Mouse (Mus musculus) splenic B cell, adult 2 months (primary cell): Measurements from ENCODE around the gene Osbpl3.

Source experiments
- DNase-seq: peaks from one replicate; pipeline ENCODE4 v3.0.0-alpha.2; 2011; ENCODE audit warnings: low read depth, low spot score
- H3K27me3 ChIP-seq: 2 replicates; pipeline ENCODE4 v1.6.1; 2012; ENCODE audit warnings: mild to moderate bottlenecking, low read length, moderate library complexity, mixed read lengths; ENCODE audit not compliant: control insufficient read depth, poor library complexity, insufficient read depth, severe bottlenecking
- H3K36me3 ChIP-seq: 2 replicates; pipeline ENCODE4 v1.6.1; 2012; ENCODE audit warnings: mild to moderate bottlenecking, low read length, moderate library complexity, mixed read lengths; ENCODE audit not compliant: control insufficient read depth, poor library complexity, insufficient read depth, severe bottlenecking

Gene Osbpl3

DNA sequence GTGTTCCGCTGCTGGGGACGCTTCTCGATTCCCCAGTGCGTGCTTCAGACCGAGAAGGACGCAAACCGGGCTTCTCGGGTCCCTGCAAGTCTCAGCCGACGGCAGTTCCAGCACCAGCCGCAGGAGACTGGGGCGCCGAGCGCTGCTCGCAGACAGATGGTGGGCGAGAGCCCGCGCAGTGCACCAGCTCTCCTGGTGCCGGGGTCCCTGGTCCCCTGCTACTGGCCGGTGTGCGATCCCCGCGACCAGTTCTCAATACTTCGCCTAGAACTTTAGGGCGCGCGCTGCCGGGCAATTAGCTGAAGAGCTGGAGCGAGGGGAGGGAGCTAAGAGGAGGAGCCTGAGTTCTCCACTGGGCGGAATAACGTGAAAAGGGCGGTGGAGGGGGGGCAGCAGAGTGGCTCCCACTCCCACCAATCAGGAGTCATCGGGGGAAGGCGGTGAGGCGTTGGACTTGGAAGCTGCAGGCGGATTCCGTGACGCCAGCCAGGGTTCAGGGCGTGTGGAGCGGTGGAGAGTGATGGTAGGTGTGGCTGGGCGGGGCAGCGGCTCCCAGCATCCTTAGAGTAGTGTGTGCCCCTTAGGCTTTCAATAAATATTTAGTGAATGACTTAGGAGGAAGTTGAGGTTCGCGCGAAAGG, at the start of gene Osbpl3:
TSS of gene Osbpl3 (minus strand) at position 373 of the 641 bp plus-strand sequence.
- peak; percentile 45 for DNase-seq
- Histone ChIP-seq H3K27me3 (no peaks in the 10 kb centered on the region), H3K36me3 (no peaks in the 10 kb centered on the region)

DNA sequence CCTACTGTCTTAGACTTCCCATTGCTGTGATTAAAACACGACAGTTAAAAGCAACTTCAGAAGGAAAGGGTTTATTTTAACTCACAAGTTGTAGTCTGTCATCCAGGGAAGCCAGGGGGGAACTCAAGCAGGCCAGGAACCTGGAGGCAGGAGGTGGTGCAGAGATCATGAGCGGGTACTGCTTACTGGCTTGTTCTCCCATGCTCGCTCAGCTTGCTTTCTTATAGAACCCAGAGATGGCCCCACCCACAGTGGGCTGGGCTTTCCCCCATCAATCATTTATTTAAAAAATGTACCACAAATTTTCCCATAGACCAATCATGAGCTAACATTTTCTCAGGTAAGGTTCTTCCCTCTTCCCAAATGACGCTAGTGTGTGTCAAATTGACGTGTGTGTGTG, 49.5 kb upstream of the Osbpl3 start:
- DNase-seq, result no peak
- Histone ChIP-seq H3K27me3 (no peaks in the 10 kb centered on the region), H3K36me3 (no peaks in the 10 kb centered on the region)

- Histone ChIP-seq H3K27me3 (no peaks in the 10 kb centered on the region), H3K36me3 (no peaks in the 10 kb centered on the region)
- no peak for DNase-seq
These were observed 48.7 kb upstream of the Osbpl3 start for GRCm38 (mm10) chr6:50504711-50505110.

GRCm38 (mm10) chr6:50503779-50504178, 47.8 kb upstream of the Osbpl3 start:
- H3K27me3 ChIP-seq, result no peaks in the 10 kb centered on the region
- H3K36me3 ChIP-seq, result no peaks in the 10 kb centered on the region
- no peak for DNase-seq

DNA sequence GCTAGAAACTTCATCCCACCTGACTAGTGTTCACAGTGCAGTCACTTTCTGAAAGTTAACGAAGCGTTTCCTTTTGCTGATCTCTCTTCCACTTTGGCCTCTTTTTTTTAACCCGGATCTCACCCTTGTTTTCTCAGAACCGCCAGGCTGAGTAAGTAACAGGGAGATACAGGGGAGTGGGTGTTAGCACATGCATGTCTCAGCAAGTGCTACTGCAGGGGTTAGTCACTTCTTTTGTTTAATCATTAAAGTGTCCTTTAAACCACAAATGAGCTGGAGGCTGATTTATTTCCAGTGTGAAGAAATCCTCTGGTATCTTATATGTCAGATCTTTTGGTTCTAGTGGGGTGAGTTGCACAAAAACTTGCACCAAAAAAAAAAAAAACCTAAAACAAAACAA, 47.0 kb upstream of the Osbpl3 start:
- no peaks in the 10 kb centered on the region for H3K36me3 ChIP-seq
- no peaks in the 10 kb centered on the region for H3K27me3 ChIP-seq
- DNase-seq, result no peak

GRCm38 (mm10) chr6:50498346-50498745, 42.3 kb upstream of the Osbpl3 start:
- Histone ChIP-seq H3K36me3 (no peaks in the 10 kb centered on the region), H3K27me3 (no peaks in the 10 kb centered on the region)
- no peak for DNase-seq

GRCm38 (mm10) chr6:50490519-50490918, 34.5 kb upstream of the Osbpl3 start:
- no peak for DNase-seq
- Histone ChIP-seq H3K27me3 (no peaks in the 10 kb centered on the region), H3K36me3 (no peaks in the 10 kb centered on the region)

DNA sequence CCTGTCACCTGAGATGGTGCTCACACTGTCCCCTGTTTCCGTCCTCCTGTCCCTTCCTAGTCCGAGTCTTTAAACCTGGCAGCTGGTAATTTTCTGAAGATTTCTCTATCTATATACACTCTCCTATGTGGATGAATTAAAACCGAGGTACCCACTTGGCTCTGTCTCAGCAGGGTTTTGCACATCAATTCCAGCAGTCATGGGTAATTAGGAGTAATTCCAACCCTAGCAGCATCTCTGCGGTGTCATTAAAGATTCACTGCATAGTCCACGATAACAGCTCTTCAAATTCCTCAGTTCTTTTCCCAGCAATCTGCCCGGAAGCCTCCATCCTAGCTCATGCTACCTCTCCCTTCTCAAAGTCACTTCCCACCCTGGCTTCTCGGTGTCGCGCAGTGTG, 33.4 kb upstream of the Osbpl3 start:
- Histone ChIP-seq H3K36me3 (no peaks in the 10 kb centered on the region), H3K27me3 (no peaks in the 10 kb centered on the region)
- DNase-seq, result no peak

DNA sequence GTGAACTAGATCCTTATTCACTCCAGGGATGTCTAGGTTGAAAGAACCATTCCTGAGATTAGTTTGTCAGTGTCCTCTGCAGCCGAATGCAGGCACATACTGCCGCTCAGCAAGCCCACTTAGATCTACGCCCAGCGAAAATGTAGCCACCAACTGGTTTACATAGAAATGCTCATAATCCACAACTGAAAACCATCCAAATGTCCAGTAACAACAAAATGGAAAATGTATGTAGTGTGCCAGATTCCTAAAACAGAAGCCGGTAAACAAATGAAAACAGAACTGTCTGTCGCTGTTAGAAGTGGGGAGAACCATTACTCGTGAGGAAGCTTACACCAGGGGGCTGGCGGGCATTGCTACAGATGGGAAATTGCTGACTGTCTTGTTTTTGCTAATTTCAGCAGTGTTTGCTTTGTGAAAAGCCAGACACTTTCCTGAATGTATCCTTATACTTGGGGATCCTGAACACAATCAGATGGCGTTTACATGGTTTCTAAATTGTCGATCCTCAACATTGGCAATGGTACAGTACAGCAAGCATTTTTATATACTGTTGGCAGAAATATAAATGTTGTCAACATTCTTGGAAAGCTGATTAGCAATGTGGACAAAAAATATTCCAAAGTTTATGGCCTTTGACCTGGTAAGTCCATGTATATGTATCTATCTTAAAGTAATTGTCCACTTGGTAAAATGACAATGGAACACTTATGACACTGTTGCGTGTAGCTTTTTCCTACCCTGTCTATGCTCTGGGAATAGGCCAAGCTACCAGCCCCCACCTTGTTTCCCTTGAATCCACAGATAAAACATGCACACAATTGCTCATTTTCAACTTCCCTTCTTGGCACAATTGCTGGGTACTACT, 30.3 kb upstream of the Osbpl3 start:
- DNase-seq, result no peak
- no peaks in the 10 kb centered on the region for H3K36me3 ChIP-seq
- H3K27me3 ChIP-seq, result no peaks in the 10 kb centered on the region; the same call in 1 of the 2 replicates

- Histone ChIP-seq H3K27me3 (no peaks in the 10 kb centered on the region; the same call in 1 of the 2 replicates), H3K36me3 (no peaks in the 10 kb centered on the region)
- no peak for DNase-seq
These were observed 27.4 kb upstream of the Osbpl3 start for GRCm38 (mm10) chr6:50483426-50483825.

DNA sequence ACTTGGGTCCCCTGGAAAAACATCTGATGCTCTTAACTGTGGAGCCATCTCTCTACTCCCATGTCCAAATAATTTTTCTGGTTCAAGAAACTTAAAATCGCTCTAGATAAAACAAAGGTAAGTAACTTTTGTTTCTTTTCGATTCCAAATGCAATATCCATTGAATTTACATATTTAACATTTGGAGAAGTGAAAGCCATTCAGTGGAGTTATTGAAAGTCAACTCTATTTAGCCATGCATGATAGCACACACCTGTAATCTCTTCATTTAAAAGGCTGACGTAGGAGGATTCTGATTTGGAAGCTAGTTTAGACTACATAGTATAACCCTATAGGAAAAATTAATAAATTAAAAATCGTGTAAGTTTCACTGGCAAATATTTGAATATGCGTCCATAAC, 25.5 kb upstream of the Osbpl3 start:
- no peaks in the 10 kb centered on the region for H3K36me3 ChIP-seq
- H3K27me3 ChIP-seq, result no peaks in the 10 kb centered on the region; the same call in 1 of the 2 replicates
- peak; percentile 28 for DNase-seq

GRCm38 (mm10) chr6:50466451-50466850, 10.4 kb upstream of the Osbpl3 start:
- no peaks in the 10 kb centered on the region for H3K36me3 ChIP-seq
- H3K27me3 ChIP-seq, result no peaks in the 10 kb centered on the region
- no peak for DNase-seq

GRCm38 (mm10) chr6:50464690-50465485, 8.9 kb upstream of the Osbpl3 start:
- Histone ChIP-seq H3K36me3 (no peaks in the 10 kb centered on the region), H3K27me3 (no peaks in the 10 kb centered on the region)
- DNase-seq, result no peak

GRCm38 (mm10) chr6:50462026-50462425, 6.0 kb upstream of the Osbpl3 start:
- H3K27me3 ChIP-seq, result no peaks in the 10 kb centered on the region
- no peaks in the 10 kb centered on the region for H3K36me3 ChIP-seq
- no peak for DNase-seq

- Histone ChIP-seq H3K27me3 (no peaks in the 10 kb centered on the region), H3K36me3 (no peaks in the 10 kb centered on the region)
- DNase-seq, result no peak
These were observed 5.6 kb upstream of the Osbpl3 start for GRCm38 (mm10) chr6:50461585-50461984.
